Mouse (Mus musculus) monocyte, adult 5-6 weeks (primary cell): ENCODE results near the gene Tlcd1. TPM values are rescaled to one million over a fixed set of nuclear protein-coding genes. Genes with fewer than 3 reads are reported as not detected.
A peak's percentile ranks its signal among the peaks of the same experiment; 100 is the strongest.

ENCODE experiments used
- ATAC-seq: fragments of 153-309, 156-312 bp; replicated peaks from 2 replicates; pipeline ENCODE4 v1.8.0; 2017; ENCODE audit warnings: mild to moderate bottlenecking; ENCODE audit not compliant: low TSS enrichment, insufficient number of reproducible peaks, severe bottlenecking, poor library complexity, low FRiP score
- total RNA-seq: library from RNA; stranded (forward); fragments of 200-1000, 200-491, 200-594 nt; gene quantifications from 3 replicates; pipeline ENCODE4 v1.2.3, GENCODE M21; 2017

The Tlcd1 gene
- total RNA-seq, 1 experiment from 2014 or later = 2.5 TPM

DNA sequence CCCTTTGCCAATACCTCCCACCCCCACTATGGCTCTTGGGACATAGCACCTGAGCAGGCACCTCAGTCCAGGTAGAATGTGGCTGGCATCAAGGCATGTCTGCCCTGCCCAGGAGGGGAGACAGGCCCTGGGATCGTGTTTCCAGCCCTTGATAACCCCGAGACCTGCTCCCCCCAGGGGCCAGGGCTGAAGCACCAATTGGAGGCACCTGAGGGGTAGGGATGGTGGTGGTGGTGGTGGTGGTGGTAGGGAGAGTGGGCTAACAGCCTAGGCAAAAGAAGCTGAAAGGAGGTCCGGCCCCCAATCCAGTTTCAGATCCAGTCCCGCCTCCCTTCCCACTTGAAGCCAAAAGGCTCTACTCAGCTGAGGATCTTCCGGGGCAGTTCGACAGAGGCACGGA lies 17.0 kb upstream of the Tlcd1 start:
- ATAC-seq = no peak

DNA sequence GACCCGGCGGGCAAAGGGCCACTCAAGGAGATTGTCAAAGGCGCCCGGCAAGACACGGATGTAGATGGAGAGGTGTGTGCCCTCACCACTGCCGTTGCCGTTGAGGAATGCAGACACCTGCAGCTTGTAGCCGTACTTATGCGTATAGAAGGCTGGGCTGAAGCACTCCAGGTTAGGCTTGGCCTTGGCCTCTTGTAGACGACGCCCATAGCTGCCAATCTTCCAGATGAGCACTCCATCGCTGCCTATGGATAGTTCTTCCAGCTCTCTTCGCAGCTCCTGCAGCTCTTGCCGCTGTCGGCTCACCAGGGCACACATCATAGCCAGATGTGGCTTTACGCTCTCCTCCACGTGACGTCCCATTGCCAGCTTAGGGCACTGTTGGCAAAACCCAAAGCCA lies 16.3 kb upstream of the Tlcd1 start:
- no peak for ATAC-seq

DNA sequence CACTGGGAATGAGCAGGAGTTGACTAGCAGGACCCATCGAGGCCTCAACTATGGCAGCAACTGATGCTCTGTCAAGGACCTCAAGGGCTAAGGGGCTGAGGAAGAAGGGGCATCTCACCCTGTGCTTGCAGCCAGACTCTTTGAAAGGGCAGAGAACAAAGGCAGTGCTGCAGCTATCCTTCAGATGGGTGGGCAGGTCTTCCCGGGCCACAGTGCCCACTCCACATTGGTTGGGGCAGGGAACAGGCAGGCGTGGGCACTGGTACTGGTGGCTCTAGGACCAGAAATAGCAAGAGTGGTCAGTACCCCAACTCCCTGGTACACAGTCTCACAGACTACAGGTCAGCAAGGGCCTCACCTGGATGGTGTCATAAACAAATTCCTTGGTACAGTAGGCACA lies 15.8 kb upstream of the Tlcd1 start:
- ATAC-seq = no peak

DNA sequence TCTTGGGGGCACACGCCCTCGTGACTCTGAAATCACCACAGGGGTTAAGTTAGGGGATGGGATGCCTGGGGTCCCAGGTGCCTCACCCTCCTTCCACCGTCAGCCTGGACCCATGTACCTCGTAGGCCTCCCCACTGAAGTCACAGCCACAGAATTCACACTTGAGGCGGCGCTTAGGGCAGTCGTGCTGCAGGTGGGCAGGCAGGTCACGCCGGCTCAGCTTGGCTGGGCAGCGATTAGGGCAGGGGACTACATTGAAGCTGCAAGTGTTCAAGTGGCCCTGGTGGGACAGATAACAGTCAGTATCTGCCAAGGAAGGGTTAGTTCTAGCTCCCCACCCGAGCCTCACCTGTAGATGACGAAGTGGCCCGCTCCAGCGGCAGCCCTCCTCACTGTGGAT lies 15.3 kb upstream of the Tlcd1 start:
- no peak for ATAC-seq

DNA sequence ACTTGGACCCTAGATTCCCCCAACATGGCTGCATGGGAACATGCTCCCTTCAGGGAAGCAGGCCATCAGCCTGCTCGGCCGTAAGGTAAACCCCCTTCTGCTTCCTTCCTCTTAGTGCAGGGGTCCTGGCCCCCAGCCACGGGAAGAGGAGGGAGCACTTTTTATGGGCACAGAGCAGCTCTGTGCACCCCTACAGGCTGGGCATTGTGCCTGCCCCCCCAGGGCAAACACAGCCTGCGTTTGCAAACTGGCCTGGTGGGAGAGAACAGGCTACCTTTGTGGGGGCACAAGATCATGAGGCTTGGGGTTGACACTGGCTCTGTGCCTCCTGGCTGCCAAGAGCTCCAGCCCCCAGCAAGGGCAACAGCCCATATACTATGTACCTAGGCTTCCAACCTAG lies 14.5 kb upstream of the Tlcd1 start:
- ATAC-seq = no peak

DNA sequence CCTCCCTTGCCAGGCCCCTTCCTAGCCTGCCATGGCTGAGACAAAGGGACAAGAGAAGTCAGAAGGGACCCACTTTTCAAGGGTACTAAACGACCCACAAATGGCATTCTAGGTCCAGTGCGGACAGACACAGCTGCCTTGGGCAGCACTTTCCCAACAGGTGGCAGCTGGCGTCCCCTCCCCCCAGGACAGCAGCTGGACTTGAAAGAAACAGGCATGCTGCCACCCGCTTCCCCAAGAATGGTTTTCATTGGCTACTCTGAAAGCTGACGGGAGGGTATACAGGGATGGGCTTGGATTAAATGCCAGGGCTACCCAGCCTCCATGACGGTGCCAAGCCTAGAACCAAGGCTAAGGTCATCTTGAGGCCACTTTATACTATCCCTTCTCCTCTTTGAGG lies 14.0 kb upstream of the Tlcd1 start:
- ATAC-seq = no peak

DNA sequence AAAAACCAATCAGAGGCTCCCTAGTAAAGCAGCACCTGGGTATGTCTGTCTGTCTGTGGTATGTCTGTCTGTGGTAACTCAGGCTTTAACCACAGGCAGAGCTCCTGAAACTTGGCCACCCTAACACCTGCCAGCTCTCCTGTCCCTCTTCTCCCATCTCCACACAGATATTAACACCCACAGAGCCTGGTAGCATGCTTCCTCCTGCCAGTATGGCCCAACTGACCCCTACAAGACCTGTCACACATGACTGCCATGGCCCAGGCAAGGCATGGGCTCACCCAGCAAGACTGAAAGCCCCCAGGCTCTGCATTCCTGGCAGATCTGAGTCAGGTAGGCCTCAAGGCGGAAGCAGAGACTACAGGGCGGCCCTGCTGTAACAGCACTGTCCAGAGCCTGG lies 13.5 kb upstream of the Tlcd1 start:
- no peak for ATAC-seq

DNA sequence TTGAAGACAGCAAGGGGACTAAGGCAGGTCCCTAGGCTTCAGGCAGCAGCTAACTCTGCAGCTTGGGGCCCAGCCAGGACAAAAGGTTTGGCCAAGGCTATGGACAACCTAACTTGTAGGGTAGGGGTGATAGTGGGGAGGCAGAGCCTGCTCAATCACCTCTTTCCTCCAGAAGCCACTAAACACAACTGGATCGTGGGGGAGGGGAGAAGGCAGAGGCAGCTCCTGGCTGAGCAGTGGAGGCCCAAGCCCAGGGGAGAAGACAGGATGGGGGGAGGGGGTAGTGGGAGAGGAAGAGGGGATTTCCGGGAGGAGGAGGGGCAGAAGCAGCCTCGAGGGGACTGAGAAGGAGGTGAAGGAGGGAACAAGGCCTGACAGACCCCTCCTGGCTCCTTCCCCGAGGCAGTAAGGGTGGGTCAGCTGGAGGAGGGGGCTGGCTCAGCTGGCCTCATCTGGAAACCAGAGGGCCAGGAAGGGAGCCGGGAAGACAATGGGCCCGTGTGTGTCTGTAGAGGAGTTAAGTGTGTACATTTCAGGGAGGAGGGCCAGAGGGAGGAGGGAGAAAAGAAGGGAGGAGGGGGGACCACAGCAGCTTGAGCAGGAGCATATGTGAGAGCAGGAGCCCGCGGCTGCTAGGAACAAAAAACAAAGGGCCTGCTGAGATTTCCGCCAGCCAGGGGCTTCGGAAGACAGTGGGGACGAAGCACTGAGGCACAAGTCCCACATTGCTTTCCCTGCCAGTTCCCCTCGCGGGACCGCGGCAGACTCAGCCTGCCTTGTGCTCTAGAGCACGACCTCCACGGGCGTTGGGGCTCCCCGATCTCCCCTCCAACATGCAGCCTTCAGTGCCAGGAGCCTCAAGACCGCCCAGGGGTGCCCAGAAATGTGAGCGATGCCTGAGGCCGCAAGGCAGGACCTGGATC lies 12.6 kb upstream of the Tlcd1 start:
- no peak for ATAC-seq

DNA sequence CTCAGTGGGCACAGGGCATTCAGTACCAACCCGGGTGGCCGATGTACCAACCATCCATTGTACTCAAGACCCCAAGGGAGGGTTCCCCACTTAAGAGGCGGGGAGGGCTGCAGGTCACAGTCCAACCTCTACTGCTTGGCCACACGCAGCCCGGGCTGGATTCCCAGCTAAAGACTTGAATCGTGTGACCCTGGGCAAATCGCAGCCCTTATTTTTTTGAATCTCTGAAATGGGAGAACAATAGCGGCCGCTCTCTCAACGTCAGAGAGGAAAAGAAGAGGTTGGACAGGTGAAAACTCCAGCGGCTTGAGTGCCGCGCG lies 11.9 kb upstream of the Tlcd1 start:
- no peak for ATAC-seq

DNA sequence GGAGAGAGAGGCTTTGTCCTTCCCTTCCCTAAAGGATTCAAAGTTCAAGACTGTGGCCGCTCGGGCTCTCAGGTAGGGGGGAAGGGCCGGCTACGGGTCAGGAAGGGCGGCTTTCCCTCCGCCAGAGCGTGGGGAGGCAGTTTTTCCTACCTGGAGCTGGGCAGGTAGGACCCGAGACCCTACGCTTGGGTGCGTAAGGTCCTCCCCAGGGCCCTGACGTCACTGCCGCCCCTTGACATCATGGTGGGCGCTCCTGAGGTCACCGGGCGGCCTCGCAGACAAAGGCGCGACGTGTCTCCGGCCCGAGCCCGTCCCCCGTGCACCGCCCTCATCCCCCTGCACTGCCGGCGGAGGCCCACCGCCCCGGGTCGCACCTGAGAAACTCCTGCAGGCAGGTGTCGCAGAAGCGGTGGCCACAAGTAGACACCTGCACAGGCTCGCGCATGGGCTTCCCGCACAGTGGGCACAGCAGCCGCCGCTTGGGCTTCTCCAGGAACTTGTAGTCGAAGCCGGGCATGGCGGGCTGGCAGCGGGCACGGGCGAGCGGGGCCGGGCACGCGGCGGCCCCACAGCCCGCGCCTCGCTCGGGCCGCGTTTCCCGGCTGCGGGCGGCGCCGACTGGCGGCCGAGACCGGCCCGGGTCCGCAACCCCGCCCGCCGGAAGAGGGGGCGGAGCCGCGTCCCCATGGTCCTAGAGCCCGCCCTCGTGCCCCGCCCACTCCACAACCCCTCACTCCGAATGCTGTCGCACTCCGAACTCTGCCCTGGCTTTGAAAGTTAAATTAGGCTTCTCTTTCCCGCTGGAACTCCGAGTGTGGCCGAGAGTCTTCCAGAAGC lies 11.4 kb upstream of the Tlcd1 start, which contains the start of gene Traf4:
Gene Traf4 (minus strand): TSS at position 666 of the 837 bp plus-strand sequence.
- ATAC-seq = 0 out of 2 replicates have a peak, but pooled peaks have one; percentile 37

DNA sequence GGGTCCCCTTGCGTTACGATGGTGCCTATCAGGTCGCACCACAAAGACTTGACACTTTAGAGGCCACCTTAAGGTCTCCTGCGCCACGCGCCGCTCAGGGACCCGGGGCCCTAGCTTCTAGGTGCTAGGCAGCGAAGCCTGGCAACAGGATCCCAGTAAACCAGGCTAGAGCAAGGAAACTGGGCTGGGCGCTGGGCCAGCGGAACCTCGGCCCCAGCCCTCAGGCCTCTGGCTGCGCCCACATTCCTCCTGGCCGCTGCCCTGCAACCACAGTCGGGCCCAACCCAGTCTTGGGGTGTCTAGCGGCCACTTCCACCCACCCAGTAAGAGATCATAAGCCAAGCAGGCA lies 10.8 kb upstream of the Tlcd1 start:
- ATAC-seq = 0 out of 2 replicates have a peak, but pooled peaks have one; percentile 14

DNA sequence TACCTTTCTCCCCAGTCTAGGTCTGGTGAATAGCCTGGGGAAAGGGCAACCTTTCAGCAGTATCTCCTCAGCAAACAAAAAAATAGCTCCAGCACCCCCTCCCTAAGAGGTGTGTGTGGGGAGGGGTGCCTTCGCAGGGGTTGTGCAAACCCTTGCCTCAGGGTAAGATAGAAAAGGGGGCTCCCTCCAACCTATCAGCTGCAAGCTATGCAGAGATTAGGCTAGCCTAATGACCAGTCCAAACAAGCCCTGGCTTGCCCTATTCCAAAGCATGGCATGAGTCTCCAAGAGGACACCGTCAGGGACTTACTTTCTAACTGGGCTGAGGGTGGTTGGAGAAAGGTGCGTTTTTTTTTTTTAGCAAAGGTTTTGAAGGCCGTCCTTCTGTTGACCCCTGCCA lies 10.3 kb upstream of the Tlcd1 start:
- no peak for ATAC-seq

DNA sequence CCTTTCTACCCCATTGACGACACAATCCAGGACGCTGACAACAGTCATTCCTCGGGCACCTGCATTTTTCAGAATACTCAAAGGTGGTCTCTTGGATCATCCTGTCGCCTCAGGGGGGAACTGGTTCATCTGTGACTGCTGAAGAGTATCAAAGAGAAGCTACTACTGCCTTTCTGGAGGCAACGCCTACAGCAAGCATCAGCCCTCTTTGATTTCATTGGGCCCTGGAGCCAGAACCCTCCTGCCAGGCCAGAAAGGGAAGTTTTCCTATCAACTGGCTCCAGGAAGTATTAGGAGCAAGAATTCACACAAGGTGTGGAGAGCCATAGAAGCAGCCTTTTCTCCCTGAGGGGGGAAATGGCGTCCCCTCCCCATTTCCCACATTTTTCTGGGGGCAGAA lies 9.9 kb upstream of the Tlcd1 start:
- ATAC-seq = no peak

DNA sequence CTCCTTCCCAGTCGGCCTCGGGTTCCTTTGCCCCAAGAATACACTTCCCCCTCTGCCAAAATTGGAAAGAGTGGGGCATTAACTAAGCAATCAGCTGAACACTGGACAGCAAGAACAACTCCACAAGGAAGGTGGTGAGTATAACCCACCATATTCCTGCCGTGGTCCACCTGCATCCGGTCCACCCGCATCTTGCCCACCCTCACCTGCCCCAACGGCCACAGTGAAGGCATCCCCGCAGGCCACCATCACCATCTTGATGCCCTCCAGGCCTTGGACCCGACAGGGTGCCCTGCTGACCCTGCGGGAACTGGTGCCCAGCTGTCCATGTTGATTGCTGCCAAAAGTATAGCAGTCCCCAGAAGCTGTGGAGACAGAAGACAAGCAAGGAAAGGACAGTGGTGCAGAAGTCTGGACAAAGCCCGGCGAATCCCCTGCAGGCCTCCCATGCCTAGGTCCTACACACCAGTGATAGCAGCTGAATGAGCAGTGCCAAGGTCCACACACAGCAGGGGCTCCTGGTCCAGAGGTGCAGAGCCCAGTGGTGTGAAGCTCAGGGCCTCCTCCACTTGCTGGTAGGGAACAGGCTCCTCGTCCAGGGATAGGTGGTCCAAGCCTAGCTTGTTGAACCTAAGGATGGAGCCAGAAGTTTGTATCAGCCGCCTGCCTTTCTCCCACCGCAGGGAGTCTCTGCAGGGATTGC lies 9.1 kb upstream of the Tlcd1 start:
- no peak for ATAC-seq

DNA sequence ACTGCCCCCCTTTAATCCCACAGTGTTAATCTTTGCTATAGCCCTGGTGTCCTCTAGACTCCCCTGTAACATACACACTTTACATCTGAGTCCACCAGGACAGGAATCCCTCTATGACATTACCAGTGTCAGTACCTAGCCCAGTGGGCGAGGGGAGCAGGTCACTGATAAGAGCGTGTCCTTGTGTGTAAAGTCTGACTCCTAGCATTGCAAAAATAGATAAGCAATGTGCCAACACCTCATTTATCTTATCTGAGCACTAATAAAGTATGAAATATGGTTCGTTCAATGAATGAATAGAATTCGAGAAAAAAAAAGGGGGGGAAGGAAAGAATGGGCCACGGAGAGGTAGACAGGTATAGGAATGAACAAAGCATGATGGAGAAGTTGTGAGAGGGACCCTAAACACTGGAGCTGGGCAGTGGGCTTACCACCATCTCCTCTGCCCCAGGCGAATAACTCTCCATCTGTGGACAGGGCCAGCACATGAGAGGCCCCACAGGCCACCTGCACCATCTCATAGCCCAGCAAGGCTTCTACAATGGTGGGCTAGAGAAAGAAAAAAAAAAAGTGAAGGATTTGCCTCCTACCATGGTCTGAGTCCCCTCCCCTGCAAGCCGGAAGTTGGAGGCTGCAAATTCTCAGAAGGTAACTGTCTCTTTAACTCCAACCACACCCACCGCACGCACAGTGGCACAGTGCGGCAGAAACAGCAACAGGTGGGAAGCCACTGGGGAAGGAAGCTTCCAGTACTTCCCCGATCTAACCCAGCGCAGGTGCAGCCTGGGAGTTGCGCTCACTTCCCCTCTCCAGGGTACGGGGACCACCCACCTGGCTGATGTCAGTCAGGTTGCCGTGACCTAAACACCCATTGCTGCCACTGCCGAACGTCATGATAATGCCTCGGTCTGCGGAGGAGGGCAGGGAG lies 7.7 kb upstream of the Tlcd1 start:
- peak; percentile 16; the same call in 1 of the 2 replicates for ATAC-seq

DNA sequence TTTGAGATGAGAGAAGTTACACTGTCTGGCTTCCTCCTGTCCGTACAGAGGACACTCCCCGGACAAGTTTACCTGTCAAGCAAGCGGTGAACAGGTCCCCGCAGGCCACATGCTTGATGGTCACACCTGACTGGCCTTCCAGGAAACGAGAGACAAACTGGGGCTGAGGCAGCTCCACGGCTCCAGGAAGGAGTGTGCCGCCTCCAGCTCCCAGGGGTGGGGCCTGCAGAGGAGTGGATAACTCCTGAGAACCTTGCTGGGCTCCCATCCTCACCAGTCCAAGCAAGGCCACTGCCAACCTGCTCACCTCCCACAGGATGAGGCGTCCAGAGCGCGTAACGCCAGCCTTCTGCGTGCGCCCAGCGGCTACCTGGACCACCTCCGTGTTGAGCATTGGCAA lies 6.2 kb upstream of the Tlcd1 start:
- ATAC-seq = no peak

DNA sequence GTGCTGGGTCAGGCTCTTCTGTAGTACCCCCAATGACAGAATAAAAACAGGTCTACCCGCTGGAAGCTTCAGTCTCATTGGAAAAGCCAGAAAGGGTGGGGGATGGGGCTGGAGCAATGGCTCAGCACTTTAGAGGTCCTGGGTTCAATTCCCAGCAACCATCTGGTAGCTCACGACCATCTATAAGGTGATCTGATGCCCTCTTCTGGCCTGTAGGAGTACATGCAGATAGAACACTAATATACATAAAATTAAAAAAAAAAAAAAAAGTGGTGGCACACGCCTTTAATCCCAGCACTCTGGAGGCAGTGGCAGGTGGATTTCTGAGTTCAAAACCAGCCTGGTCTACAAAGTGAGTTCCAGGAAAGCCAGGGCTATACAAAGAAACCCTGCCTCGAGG lies 5.2 kb upstream of the Tlcd1 start:
- ATAC-seq = no peak

DNA sequence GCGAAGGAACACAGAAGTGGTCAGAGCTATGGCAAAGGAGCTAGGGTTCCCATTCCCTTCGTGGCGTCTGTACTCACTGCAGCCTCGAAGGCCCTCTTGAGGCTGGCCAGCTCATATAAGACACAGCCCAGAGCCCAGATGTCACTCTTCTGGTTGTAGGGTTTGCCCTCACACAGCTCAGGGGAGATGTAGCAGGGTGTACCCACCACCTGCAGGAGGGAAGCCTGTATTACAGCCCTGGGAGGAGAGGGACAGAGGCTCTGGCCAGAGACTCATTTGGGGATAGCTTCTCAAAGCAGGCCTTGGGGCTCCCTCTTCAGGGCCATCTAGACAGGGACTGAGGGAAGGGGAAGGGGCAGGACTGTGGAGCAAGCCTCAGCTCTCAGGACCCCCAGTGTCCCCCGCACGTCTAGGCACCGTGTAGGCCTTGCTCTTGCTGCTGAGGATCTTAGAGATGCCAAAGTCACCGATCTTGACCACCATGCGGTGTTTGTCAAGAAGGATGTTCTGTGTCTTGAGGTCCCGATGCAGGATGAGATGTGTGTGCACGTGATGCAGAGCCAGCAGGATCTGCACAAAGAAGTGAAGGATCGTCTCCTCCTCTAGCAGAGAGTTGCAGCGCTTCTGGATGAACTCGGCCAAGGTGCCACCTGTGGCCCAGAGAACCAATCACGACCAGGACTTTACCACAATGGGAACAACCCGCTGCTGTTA lies 4.3 kb upstream of the Tlcd1 start:
- ATAC-seq = no peak
